Mouse (Mus musculus) liver, embryonic 13.5 days (tissue): Measurements from ENCODE around the gene Reps2. TPM values are rescaled to one million over a fixed set of nuclear protein-coding genes. Genes with fewer than 3 reads are reported as not detected.

Experiments
- ATAC-seq: fragments of 200-750 bp; cut with Nextera tagmentation; 2 replicates; pipeline ENCODE4 v1.8.0; 2017; ENCODE audit warnings: low read depth, mild to moderate bottlenecking, moderate number of reproducible peaks, moderate library complexity
- DNase-seq: peaks from one replicate; pipeline ENCODE4 v3.0.0; 2022
- H3K27ac ChIP-seq: fragments of 300-500 bp; sonication (generic); 2 replicates; pipeline ENCODE4 v1.5.1; 2015; ENCODE audit warnings: moderate library complexity, mild to moderate bottlenecking, inconsistent platforms
- H3K27me3 ChIP-seq: fragments of 300-500 bp; sonication (generic); 2 replicates; pipeline ENCODE4 v1.6.1; 2015; ENCODE audit warnings: mild to moderate bottlenecking, inconsistent platforms
- H3K36me3 ChIP-seq: fragments of 300-500 bp; sonication (generic); 2 replicates; pipeline ENCODE4 v1.6.1; 2015; ENCODE audit warnings: mild to moderate bottlenecking, inconsistent platforms
- H3K4me1 ChIP-seq: fragments of 300-500 bp; sonication (generic); replicated peaks from 2 replicates; pipeline ENCODE4 v1.6.1; 2015; ENCODE audit warnings: inconsistent platforms
- H3K4me2 ChIP-seq: fragments of 300-500 bp; sonication (generic); 2 replicates; pipeline ENCODE4 v1.6.1; 2015; ENCODE audit warnings: inconsistent platforms, mild to moderate bottlenecking, moderate library complexity
- H3K4me3 ChIP-seq: fragments of 300-500 bp; sonication (generic); replicated peaks from 2 replicates; pipeline ENCODE4 v1.5.1; 2015; ENCODE audit warnings: mild to moderate bottlenecking, inconsistent platforms
- H3K9ac ChIP-seq: fragments of 300-500 bp; sonication (generic); 2 replicates; pipeline ENCODE4 v1.6.1; 2015; ENCODE audit warnings: mild to moderate bottlenecking, inconsistent platforms
- H3K9me3 ChIP-seq: fragments of 300-500 bp; sonication (generic); replicated peaks from 2 replicates; pipeline ENCODE4 v1.6.1; 2016; ENCODE audit warnings: inconsistent platforms
- WGBS: fragments of 180-500 bp; shearing (Covaris S2); methylation state at CpG from one replicate; pipeline ENCODE4 v1.1.7; 2015; ENCODE audit not compliant: insufficient replicate concordance; 5-methylcytosine and 5-hydroxymethylcytosine counted together
- polyA plus RNA-seq: library from polyadenylated mRNA; unstranded; fragments of >200 nt; fragmentation: Nextera tagmentation; extraction: Ambion mirVana; gene quantifications from 2 replicates; pipeline ENCODE4 v1.2.1, GENCODE M21; 2015

The Reps2 gene
- polyA plus RNA-seq, 1 experiment from 2014 or later, result 0.50 TPM

- no peaks in the 10 kb centered on the region for H3K9me3 ChIP-seq
- no peaks in the 10 kb centered on the region for H3K4me1 ChIP-seq
- ATAC-seq (no peak), DNase-seq (no peak)
- H3K4me2 ChIP-seq, result no peak overlapping the region
- 35% methylated on average over 2 of the region's 2 CpGs for WGBS
- no peak overlapping the region for H3K9ac ChIP-seq
- no peak overlapping the region for H3K27ac ChIP-seq
- H3K36me3 ChIP-seq, result no peaks in the 10 kb centered on the region
- no peak overlapping the region for H3K4me3 ChIP-seq
- H3K27me3 ChIP-seq, result no peaks in the 10 kb centered on the region
Measured at GRCm38 (mm10) chrX:162527240-162527639, 116.2 kb downstream of the Reps2 start.

- H3K36me3 ChIP-seq, result no peaks in the 10 kb centered on the region
- no peaks in the 10 kb centered on the region for H3K9me3 ChIP-seq
- H3K27me3 ChIP-seq, result no peaks in the 10 kb centered on the region; the same call in 1 of the 2 replicates
- no peak overlapping the region for H3K9ac ChIP-seq
- ATAC-seq (no peak), DNase-seq (no peak)
- no peaks in the 10 kb centered on the region for H3K4me1 ChIP-seq
- WGBS, result 60% methylated on average over 9 of the region's 9 CpGs
- no peak overlapping the region for H3K4me3 ChIP-seq
- no peak overlapping the region for H3K27ac ChIP-seq
- no peak overlapping the region for H3K4me2 ChIP-seq
Measured at GRCm38 (mm10) chrX:162521831-162522514, 121.5 kb downstream of the Reps2 start.

- H3K27ac ChIP-seq, result no peak overlapping the region
- ATAC-seq, result no peak
- no peak overlapping the region for H3K4me2 ChIP-seq
- no peak for DNase-seq
- no peak overlapping the region for H3K9ac ChIP-seq
- H3K36me3 ChIP-seq, result no peaks in the 10 kb centered on the region
- H3K4me3 ChIP-seq, result no peak overlapping the region
- no peaks in the 10 kb centered on the region; the same call in 1 of the 2 replicates for H3K27me3 ChIP-seq
- H3K9me3 ChIP-seq, result no peaks in the 10 kb centered on the region
- H3K4me1 ChIP-seq, result no peaks in the 10 kb centered on the region
- WGBS, result 65% methylated on average over 4 of the region's 4 CpGs
Measured at GRCm38 (mm10) chrX:162521197-162521596, 122.3 kb downstream of the Reps2 start.

GRCm38 (mm10) chrX:162520374-162520773 lies 123.1 kb downstream of the Reps2 start:
- 84% methylated on average over 2 of the region's 2 CpGs for WGBS
- no peaks in the 10 kb centered on the region; the same call in 1 of the 2 replicates for H3K27me3 ChIP-seq
- H3K4me3 ChIP-seq, result no peak overlapping the region
- H3K9me3 ChIP-seq, result no peaks in the 10 kb centered on the region
- H3K27ac ChIP-seq, result no peak overlapping the region
- H3K9ac ChIP-seq, result no peak overlapping the region
- no peak for ATAC-seq
- DNase-seq, result no peak
- no peaks in the 10 kb centered on the region for H3K4me1 ChIP-seq
- H3K4me2 ChIP-seq, result no peak overlapping the region
- H3K36me3 ChIP-seq, result no peaks in the 10 kb centered on the region

DNA sequence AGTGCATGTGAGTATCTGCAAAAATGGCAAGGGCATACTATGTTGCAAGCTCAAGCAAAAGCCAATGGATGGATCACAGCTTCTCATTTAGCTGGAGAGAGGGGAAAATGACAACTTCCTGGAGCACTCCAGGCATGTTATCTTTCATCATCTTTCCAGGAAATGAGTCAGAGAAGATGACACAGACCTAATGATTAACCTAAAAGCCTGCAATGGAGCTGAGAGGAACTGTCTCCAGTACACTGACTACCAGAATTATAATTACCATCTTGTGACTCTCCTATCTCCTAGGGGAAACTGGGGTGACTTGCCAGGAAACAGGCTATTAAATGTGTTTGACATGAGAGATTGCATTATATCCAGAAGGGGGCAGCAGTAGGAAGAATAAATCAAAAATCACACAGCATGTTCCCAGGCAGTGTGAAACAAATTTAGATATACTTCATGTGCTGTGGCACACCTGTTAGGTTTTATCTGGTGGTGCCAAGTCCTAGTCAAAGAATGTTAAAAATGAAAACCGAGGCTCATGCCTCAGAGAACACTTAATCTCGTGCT lies 132.9 kb downstream of the Reps2 start:
- no peak for DNase-seq
- 38% methylated on average over 2 of the region's 2 CpGs for WGBS
- Histone ChIP-seq H3K4me2 (no peak overlapping the region), H3K27ac (no peak overlapping the region), H3K36me3 (no peaks in the 10 kb centered on the region), H3K27me3 (0 out of 2 replicates have a peak, but pooled peaks cover 3% of the 10 kb centered on the region), H3K9ac (no peak overlapping the region), H3K4me3 (no peak overlapping the region), H3K9me3 (no peaks in the 10 kb centered on the region), H3K4me1 (no peaks in the 10 kb centered on the region)
- ATAC-seq, result no peak

- Histone ChIP-seq H3K9ac (no peak overlapping the region), H3K4me2 (no peak overlapping the region), H3K9me3 (no peaks in the 10 kb centered on the region), H3K36me3 (no peaks in the 10 kb centered on the region), H3K4me1 (no peaks in the 10 kb centered on the region), H3K27ac (no peak overlapping the region), H3K4me3 (no peak overlapping the region), H3K27me3 (no peaks in the 10 kb centered on the region)
- DNase-seq (no peak), ATAC-seq (no peak)
- WGBS, result 54% methylated on average over 2 of the region's 2 CpGs
Measured at GRCm38 (mm10) chrX:162505186-162505585, 138.3 kb downstream of the Reps2 start.

GRCm38 (mm10) chrX:162503436-162503835 lies 140.0 kb downstream of the Reps2 start:
- no peaks in the 10 kb centered on the region for H3K9me3 ChIP-seq
- no peak overlapping the region for H3K9ac ChIP-seq
- 49% methylated on average over 2 of the region's 2 CpGs for WGBS
- no peaks in the 10 kb centered on the region for H3K4me1 ChIP-seq
- no peak overlapping the region for H3K27ac ChIP-seq
- ATAC-seq (no peak), DNase-seq (no peak)
- H3K4me2 ChIP-seq, result no peak overlapping the region
- no peak overlapping the region for H3K4me3 ChIP-seq
- H3K36me3 ChIP-seq, result no peaks in the 10 kb centered on the region
- no peaks in the 10 kb centered on the region for H3K27me3 ChIP-seq

DNA sequence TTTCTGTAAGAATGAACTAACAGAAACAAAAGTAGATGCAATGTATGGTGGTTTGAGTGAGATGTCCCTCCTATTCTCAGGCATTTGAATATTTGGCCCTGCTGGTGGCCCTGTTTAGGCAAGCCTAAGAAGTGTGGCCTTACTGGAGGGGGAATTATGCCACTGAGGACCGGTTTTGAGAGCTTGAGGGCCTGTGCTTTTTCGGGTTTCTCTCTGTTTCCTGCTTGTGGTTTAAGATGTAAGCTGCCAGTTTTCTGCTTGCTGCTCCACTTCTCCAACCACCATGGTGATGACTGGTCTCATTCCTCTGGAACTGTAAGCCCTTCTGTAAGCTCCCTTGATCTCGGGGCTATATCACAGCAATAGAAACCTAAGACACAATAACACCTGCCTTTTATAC lies 142.5 kb downstream of the Reps2 start:
- 43% methylated on average over 3 of the region's 3 CpGs for WGBS
- no peak overlapping the region for H3K4me2 ChIP-seq
- H3K9me3 ChIP-seq, result no peaks in the 10 kb centered on the region
- H3K27me3 ChIP-seq, result no peaks in the 10 kb centered on the region
- H3K9ac ChIP-seq, result no peak overlapping the region
- H3K36me3 ChIP-seq, result no peaks in the 10 kb centered on the region
- no peaks in the 10 kb centered on the region for H3K4me1 ChIP-seq
- DNase-seq (no peak), ATAC-seq (no peak)
- no peak overlapping the region for H3K4me3 ChIP-seq
- no peak overlapping the region for H3K27ac ChIP-seq

GRCm38 (mm10) chrX:162496485-162496884 lies 147.0 kb downstream of the Reps2 start:
- Histone ChIP-seq H3K4me1 (no peaks in the 10 kb centered on the region), H3K9ac (no peak overlapping the region), H3K36me3 (no peaks in the 10 kb centered on the region), H3K4me3 (no peak overlapping the region), H3K9me3 (no peaks in the 10 kb centered on the region), H3K27ac (no peak overlapping the region), H3K27me3 (no peaks in the 10 kb centered on the region), H3K4me2 (no peak overlapping the region)
- no peak for DNase-seq
- WGBS, result 43% methylated on average over 2 of the region's 2 CpGs
- ATAC-seq, result no peak

- no peak overlapping the region for H3K4me3 ChIP-seq
- no peaks in the 10 kb centered on the region for H3K4me1 ChIP-seq
- H3K9me3 ChIP-seq, result no peaks in the 10 kb centered on the region
- no peaks in the 10 kb centered on the region for H3K27me3 ChIP-seq
- no peak overlapping the region for H3K4me2 ChIP-seq
- no peak overlapping the region for H3K27ac ChIP-seq
- no peak for DNase-seq
- no peak for ATAC-seq
- WGBS, result 40% methylated on average over 1 of the region's 1 CpGs
- H3K9ac ChIP-seq, result no peak overlapping the region
- no peaks in the 10 kb centered on the region for H3K36me3 ChIP-seq
Measured at GRCm38 (mm10) chrX:162488630-162489029, 154.8 kb downstream of the Reps2 start.

GRCm38 (mm10) chrX:162487734-162488133 lies 155.7 kb downstream of the Reps2 start:
- H3K4me2 ChIP-seq, result no peak overlapping the region
- no peaks in the 10 kb centered on the region for H3K4me1 ChIP-seq
- no peak overlapping the region for H3K9ac ChIP-seq
- no peak overlapping the region for H3K4me3 ChIP-seq
- no peak for DNase-seq
- no peak overlapping the region for H3K27ac ChIP-seq
- no peak for ATAC-seq
- H3K27me3 ChIP-seq, result no peaks in the 10 kb centered on the region
- H3K36me3 ChIP-seq, result no peaks in the 10 kb centered on the region
- no peaks in the 10 kb centered on the region for H3K9me3 ChIP-seq

- 46% methylated on average over 3 of the region's 3 CpGs for WGBS
- no peaks in the 10 kb centered on the region for H3K9me3 ChIP-seq
- H3K27me3 ChIP-seq, result no peaks in the 10 kb centered on the region
- H3K4me3 ChIP-seq, result no peak overlapping the region
- DNase-seq (peak; percentile 32), ATAC-seq (peak; percentile 100)
- H3K4me1 ChIP-seq, result peaks cover 20% of the 10 kb centered on the region
- H3K27ac ChIP-seq, result peak overlapping the region; percentile 69; the same call in 1 of the 2 replicates
- H3K9ac ChIP-seq, result no peak overlapping the region
- H3K36me3 ChIP-seq, result no peaks in the 10 kb centered on the region
- H3K4me2 ChIP-seq, result peak overlapping the region; percentile 38
Measured at GRCm38 (mm10) chrX:162470213-162470612, 173.2 kb downstream of the Reps2 start.
